Mouse (Mus musculus): ENCODE measurements around the gene Hormad1. TPM values are rescaled to one million over a fixed set of nuclear protein-coding genes. Genes with fewer than 3 reads are reported as not detected.
A peak's percentile ranks its signal among the peaks of the same experiment; 100 is the strongest.
"Not testable (repeated sequence)": the region's sequence is repeated elsewhere in the genome, so short reads cannot be mapped to it uniquely, and the experiment has no call there.

Hormad1 gene
- total RNA-seq (2021): not detected

- no peak for DNase-seq (ENCODE audit: low spot score in 2 of 2)
- intact Hi-C loops (cut with DNase I): no loop called here
These were observed at the start of gene Hormad1 for GRCm38 (mm10) chr3:95559437-95559836. TSS of gene Hormad1 (plus strand) at chr3:95559677.

DNA sequence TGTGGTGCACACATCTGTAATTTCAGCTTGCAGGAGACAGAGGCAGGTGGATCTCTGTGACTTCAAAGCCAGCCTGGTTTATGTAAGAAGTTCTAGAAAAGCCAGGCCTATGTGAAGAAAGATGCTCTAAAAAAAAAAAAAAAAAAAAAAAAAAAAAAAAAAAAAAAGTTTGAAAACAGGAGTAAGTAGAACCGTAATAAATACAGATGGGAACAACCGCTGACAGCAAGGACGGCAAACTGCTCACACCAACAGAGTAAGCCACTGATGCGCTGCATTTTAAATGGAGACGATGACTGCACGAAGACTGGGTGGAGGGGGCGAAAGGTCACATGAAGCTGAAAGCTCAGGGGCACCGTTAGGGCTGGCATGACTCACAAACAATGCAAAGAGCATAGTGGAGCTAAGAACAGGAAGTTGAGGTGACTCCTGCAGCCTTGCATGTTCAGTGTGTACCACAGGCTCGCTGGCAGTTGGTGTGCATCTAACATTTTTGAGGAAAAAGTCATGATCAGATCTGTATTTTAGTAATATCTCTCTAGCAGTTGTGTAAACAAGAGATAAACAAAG, 47.8 kb upstream of the Hormad1 start:
- no peak for DNase-seq (ENCODE audit: low spot score in 2 of 2)
- intact Hi-C loops (cut with DNase I): no loop called here

GRCm38 (mm10) chr3:95516614-95517041, 42.8 kb upstream of the Hormad1 start:
- no peak for DNase-seq (ENCODE audit: low spot score in 2 of 2)
- intact Hi-C loops (cut with DNase I): no loop called here

DNA sequence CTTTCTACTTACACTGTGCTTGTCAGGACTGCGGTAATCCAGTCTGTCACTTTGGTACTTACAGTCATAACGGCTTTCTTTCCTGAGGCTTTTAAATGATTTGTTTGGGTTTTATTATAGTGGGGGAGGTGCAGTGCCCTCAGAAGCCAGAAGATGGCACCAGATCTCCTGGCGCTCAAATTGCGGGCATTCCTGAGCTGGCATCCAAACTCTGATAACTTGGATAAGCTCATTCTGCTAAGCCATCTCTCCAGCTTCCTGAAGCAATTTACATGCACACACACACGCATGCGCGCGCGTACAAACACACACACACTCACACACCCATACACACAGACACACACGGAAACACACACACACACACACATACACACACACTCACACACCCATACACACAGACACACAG, 42.0 kb upstream of the Hormad1 start:
- DNase-seq (ENCODE audit: low spot score in 2 of 2): peak; percentile 73 to 78
- intact Hi-C loops (cut with DNase I): no loop called here

GRCm38 (mm10) chr3:95518891-95519290, 40.6 kb upstream of the Hormad1 start:
- intact Hi-C loops (cut with DNase I): no loop called here
- DNase-seq (ENCODE audit: low spot score in 2 of 2): peak in 1 of 2 experiments; percentile 15

- intact Hi-C loops (cut with DNase I): no loop called here
- no peak for DNase-seq (ENCODE audit: low spot score in 2 of 2)
These were observed 40.2 kb upstream of the Hormad1 start for GRCm38 (mm10) chr3:95519315-95519714.

DNA sequence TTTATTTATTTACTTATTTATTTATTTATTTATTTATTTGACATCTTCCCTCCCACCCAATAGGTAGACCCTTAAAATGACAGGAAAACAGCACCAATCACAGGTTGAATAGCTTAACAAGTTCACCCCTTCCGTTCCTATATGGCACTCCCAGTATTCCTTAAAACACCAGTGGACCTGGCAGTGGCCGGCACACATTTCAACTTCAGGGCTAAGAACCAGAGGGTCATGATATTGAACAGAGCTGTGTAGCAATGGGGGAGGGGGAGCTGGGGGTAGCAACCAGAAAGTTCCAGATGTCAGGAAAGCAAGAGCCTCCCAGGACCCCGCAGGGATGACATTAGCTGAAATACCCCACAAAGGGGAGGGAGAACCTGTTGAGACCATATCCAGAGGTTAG, 39.4 kb upstream of the Hormad1 start:
- intact Hi-C loops (cut with DNase I): no loop called here
- DNase-seq (ENCODE audit: low spot score in 2 of 2): no peak

GRCm38 (mm10) chr3:95521168-95521567, 38.3 kb upstream of the Hormad1 start:
- intact Hi-C loops (cut with DNase I): no loop called here
- DNase-seq (ENCODE audit: low spot score in 2 of 2): peak in 1 of 2 experiments; percentile 35

DNA sequence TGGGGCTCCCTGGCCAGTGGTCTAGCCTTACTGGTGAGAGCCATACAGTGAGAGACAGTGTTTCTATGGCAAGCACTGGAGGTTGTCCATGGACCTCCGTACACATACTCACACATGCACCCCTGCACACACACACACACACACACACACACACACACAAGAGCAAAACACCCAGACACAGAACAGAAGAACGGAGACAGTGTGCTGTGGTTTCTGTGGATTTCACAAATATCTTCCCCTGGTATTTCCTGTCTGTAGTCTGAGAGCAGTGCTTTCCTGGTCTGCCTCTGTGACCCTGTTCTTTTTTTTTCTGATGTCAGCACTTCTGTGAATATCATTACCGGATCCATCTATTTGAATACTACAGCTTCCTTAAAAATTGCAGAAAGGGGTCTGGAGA, 35.8 kb upstream of the Hormad1 start:
- intact Hi-C loops (cut with DNase I): no loop called here
- DNase-seq (ENCODE audit: low spot score in 2 of 2): peak in 1 of 2 experiments; percentile 5

GRCm38 (mm10) chr3:95524673-95525072, 34.8 kb upstream of the Hormad1 start:
- intact Hi-C loops (cut with DNase I): no loop called here
- no peak for DNase-seq (ENCODE audit: low spot score in 2 of 2)

GRCm38 (mm10) chr3:95526111-95526510, 33.4 kb upstream of the Hormad1 start:
- DNase-seq (ENCODE audit: low spot score in 2 of 2): no peak
- intact Hi-C loops (cut with DNase I): no loop called here

- intact Hi-C loops (cut with DNase I): no loop called here
- no peak for DNase-seq (ENCODE audit: low spot score in 2 of 2)
These were observed 32.8 kb upstream of the Hormad1 start, which contains the start of gene Ctss for GRCm38 (mm10) chr3:95526622-95527211. TSS of gene Ctss (plus strand) at chr3:95526786.

DNA sequence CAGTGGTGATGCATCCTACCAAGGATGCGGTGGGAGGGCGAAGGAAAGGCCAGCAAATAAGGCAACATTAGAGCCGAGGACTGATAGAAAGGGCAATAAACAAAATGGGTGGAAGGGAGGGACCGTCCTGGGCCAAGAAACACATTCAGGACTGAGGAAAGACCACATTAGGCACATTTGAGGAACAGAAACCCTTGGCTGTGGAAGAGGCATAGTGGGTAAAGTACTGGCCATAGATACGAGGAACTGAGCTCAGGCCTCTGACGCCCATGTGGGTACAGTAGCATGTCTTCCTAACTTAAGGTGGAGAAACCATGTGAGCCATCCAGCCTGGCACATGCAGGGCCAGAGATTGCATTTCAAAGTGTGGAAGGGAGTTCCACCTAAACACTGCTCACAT, 29.7 kb upstream of the Hormad1 start:
- intact Hi-C loops (cut with DNase I): no loop called here
- DNase-seq (ENCODE audit: low spot score in 2 of 2): peak in 1 of 2 experiments; percentile 10

- DNase-seq (ENCODE audit: low spot score in 2 of 2): no peak
- intact Hi-C loops (cut with DNase I): no loop called here
These were observed 28.5 kb upstream of the Hormad1 start for GRCm38 (mm10) chr3:95531025-95531424.

- intact Hi-C loops (cut with DNase I): no loop called here
- DNase-seq (ENCODE audit: low spot score in 2 of 2): no peak
These were observed 26.1 kb upstream of the Hormad1 start for GRCm38 (mm10) chr3:95533364-95533763.

DNA sequence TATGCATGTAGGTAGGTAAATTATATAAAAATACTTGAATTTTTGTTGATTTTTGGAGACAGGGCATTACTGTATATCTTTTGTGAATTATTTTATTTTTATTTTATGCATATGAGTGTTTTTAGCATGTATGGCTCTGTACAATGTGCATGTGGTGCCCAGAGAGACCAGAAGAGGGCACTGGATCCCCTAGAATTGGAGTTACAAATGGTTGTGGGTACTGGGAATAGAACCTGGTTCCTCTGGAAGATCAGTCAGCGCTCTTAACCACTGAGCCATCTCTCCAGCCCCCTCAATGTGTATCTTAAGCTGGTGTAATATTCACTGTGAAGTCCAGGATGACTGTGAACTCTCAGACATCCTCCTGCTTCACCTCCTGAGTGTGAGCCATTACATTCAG, 24.6 kb upstream of the Hormad1 start:
- no peak for DNase-seq (ENCODE audit: low spot score in 2 of 2)
- intact Hi-C loops (cut with DNase I): no loop called here

GRCm38 (mm10) chr3:95538936-95539335, 20.5 kb upstream of the Hormad1 start:
- intact Hi-C loops (cut with DNase I): no loop called here
- DNase-seq (ENCODE audit: low spot score in 2 of 2): no peak

GRCm38 (mm10) chr3:95539837-95540236, 19.6 kb upstream of the Hormad1 start:
- DNase-seq (ENCODE audit: low spot score in 2 of 2): no peak
- intact Hi-C loops (cut with DNase I): no loop called here

DNA sequence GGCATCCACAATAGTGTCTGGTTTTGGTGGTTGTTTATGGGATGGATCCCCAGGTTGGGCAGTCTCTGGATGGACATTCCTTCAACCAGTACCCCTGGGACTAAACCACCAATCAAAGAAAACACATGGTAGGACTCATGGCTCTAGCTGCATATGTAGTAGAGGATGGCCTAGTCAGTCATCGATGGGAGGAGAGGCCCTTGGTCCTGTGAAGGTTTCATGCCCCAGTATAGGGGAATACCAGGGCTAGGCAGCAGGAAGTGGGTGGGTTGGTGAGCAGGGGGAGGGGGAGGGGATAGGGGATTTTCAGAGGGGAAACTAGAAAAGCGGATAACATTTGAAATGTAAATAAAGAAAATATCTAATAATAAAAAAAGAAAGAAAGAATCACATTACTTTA, 18.3 kb upstream of the Hormad1 start:
- DNase-seq (ENCODE audit: low spot score in 2 of 2); intact Hi-C loops (cut with DNase I): not testable (repeated sequence)

DNA sequence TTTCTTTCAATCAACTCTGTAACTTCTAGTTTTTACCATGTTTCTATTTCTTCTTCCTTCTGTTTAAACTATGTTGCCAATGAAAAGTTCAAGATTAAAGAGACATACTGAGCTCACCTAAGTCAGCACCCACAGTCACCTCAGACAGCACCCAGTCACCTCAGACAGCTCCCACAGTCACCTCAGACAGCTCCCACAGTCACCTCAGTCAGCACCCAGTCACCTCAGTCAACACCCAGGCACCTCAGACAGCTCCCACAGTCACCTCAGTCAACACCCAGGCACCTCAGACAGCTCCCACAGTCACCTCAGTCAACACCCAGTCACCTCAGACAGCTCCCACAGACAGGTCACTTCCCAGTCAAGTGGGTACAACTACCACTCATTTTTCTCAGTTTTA, 17.3 kb upstream of the Hormad1 start:
- intact Hi-C loops (cut with DNase I): no loop called here

DNA sequence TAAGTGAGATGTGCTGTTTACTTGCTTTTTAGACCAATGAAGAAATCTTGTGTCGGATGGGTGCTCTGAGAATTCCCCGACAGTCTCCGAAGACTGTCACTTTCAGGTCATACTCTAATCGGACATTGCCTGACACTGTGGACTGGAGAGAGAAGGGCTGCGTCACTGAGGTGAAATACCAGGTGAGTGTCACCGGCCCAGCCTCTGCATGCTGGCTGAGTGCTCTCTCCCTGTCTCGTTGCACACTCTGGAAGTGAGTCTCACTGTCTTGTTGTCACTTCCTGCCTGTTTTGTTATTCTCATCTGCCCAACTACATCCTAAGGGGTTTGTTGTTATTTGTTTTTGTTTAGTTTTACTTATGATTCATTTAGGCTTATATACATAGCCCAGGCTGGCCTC, 16.5 kb upstream of the Hormad1 start:
- DNase-seq (ENCODE audit: low spot score in 2 of 2): no peak
- intact Hi-C loops (cut with DNase I): no loop called here

More for the DNA sequence above, 17.3 kb upstream of the Hormad1 start:
- DNase-seq (ENCODE audit: low spot score in 2 of 2): no peak

GRCm38 (mm10) chr3:95550176-95550575, 9.3 kb upstream of the Hormad1 start:
- DNase-seq (ENCODE audit: low spot score in 2 of 2): no peak
- intact Hi-C loops (cut with DNase I): no loop called here

Data from left cerebral cortex, postnatal 25 days (tissue).